Mouse (Mus musculus): Measurements from ENCODE around the gene Fbxl12. TPM values are rescaled to one million over a fixed set of nuclear protein-coding genes. Genes with fewer than 3 reads are reported as not detected.
A peak's percentile ranks its signal among the peaks of the same experiment; 100 is the strongest.

Fbxl12 gene
- polyA plus RNA-seq, 1 experiment = 82.2 TPM

DNA sequence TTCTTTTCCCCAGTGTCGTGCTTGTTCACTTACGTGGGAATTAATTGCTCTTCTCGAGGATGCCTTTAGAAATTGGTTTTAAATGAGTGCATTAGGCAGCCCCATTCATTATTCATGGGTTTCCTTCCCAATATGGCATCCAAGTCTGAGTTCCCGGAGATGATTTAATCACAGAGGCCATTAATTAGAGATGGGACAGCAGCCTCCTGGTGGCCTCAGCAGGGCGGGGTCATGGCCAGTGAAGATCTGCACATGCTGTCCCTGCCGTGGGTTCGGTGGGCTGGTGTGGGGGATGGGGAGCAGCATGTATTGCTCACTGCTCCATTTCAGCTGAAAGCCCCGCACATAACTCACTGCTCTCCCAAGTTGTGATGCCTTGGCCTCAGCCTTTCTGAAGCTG, 21.4 kb upstream of the Fbxl12 start:
- TF ChIP-seq POLR2A (IDR thresholded peaks at IDR 0.05; ENCODE audit: low read depth, low read length) (no peak), CTCF (IDR thresholded peaks at IDR 0.05; ENCODE audit: extremely low read depth, insufficient read depth, insufficient read length, insufficient replicate concordance) (no peak)
- WGBS = 68% methylated on average over 8 of the region's 8 CpGs
- no peaks in the 10 kb centered on the region for H3K4me1 ChIP-seq (ENCODE audit: control insufficient read depth, insufficient read depth, insufficient read length)
- no peak overlapping the region for H3K4me3 ChIP-seq (ENCODE audit: extremely low read depth, insufficient read depth, insufficient read length)
- H3K27me3 ChIP-seq (ENCODE audit: control insufficient read depth, insufficient read depth, low read length) = no peaks in the 10 kb centered on the region
- no peak for DNase-seq (ENCODE audit: low read depth in 1 of 2, low spot score in 2 of 2)
- no peak overlapping the region for H3K27ac ChIP-seq (ENCODE audit: insufficient read depth, low read length)
- H3K36me3 ChIP-seq (ENCODE audit: control insufficient read depth, insufficient read depth, low read length) = peaks cover 21% of the 10 kb centered on the region

DNA sequence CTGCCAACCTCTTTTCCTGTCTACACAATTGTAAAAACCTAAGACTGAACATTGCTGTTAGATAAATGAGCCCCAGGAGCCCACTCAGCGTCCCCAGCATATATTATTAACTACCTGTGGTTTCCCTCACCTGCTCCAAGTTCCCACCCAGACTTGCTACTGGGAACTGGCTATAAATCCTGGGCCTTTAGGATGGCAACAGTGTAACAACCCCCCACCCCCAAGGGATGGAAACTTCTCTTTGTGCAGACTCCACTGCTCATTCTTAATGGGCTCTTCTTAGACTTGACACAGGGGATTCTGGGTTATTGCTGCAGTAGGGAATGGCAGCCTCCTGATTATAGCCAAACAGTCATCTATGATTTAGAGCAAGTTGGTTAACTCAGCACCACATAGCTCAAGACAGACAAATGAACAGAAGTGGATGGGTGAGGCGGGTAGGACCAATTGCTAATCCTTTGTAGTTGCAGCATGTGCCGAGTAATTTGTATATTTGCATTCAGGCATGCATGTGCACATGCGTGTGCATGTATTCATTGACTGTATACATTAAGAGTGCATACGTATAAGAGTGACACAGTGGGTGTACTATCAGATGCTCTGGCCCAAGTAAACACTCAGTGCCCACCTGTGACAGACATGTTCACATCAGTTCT, 20.5 kb upstream of the Fbxl12 start:
- 91% methylated on average over 5 of the region's 5 CpGs for WGBS
- H3K36me3 ChIP-seq (ENCODE audit: control insufficient read depth, insufficient read depth, low read length) = peaks cover 21% of the 10 kb centered on the region
- no peaks in the 10 kb centered on the region for H3K27me3 ChIP-seq (ENCODE audit: control insufficient read depth, insufficient read depth, low read length)
- H3K27ac ChIP-seq (ENCODE audit: insufficient read depth, low read length) = no peak overlapping the region
- TF ChIP-seq CTCF (IDR thresholded peaks at IDR 0.05; ENCODE audit: extremely low read depth, insufficient read depth, insufficient read length, insufficient replicate concordance) (no peak), POLR2A (IDR thresholded peaks at IDR 0.05; ENCODE audit: low read depth, low read length) (no peak)
- DNase-seq (ENCODE audit: low read depth in 1 of 2, low spot score in 2 of 2) = no peak
- H3K4me1 ChIP-seq (ENCODE audit: control insufficient read depth, insufficient read depth, insufficient read length) = no peaks in the 10 kb centered on the region
- H3K4me3 ChIP-seq (ENCODE audit: extremely low read depth, insufficient read depth, insufficient read length) = no peak overlapping the region

DNA sequence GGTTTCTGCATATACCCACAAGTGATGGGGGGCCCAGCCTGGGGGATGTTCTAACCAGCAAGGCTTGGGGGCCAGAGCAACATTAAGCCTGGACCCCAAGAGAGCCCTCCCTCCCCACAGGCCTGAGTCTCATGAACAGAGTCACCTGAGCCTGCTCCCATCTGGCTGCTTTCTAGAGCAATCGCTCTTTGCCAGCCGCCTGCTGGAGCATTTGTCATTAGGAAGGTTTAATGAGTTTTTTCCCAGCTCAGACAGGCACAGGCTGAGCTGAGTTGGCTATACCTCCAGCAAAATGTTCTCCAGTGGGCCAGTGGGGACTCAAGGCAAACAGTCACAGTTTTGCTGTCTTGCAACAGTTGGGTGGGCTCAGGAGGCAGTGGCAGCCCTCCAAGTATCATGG, 19.8 kb upstream of the Fbxl12 start:
- Histone ChIP-seq H3K27ac (ENCODE audit: insufficient read depth, low read length) (no peak overlapping the region), H3K4me3 (ENCODE audit: extremely low read depth, insufficient read depth, insufficient read length) (no peak overlapping the region), H3K36me3 (ENCODE audit: control insufficient read depth, insufficient read depth, low read length) (peaks cover 22% of the 10 kb centered on the region), H3K4me1 (ENCODE audit: control insufficient read depth, insufficient read depth, insufficient read length) (no peaks in the 10 kb centered on the region), H3K27me3 (ENCODE audit: control insufficient read depth, insufficient read depth, low read length) (no peaks in the 10 kb centered on the region)
- 92% methylated on average over 2 of the region's 2 CpGs for WGBS
- DNase-seq (ENCODE audit: low read depth in 1 of 2, low spot score in 2 of 2) = no peak
- TF ChIP-seq POLR2A (IDR thresholded peaks at IDR 0.05; ENCODE audit: low read depth, low read length) (no peak), CTCF (IDR thresholded peaks at IDR 0.05; ENCODE audit: extremely low read depth, insufficient read depth, insufficient read length, insufficient replicate concordance) (no peak)

DNA sequence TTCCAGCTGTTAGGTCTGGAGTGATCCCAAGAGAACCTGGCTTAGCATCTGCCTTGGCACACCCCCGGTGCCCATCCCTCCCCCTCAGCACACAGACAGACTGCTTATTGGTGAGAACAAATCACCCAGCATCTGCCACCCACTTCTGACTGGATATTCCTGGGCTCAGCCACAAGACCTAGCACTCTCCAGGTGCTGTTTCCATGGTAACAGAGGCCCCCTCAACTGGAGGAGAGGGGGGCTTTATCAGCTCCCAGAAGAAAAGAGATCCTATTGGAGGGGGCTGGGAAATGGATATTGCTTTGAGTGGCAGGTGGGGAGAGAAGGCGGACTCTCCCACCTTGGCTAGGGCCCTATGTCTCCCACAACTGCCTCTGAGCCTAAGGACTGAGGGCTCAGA, 19.4 kb upstream of the Fbxl12 start:
- no peak overlapping the region for H3K4me3 ChIP-seq (ENCODE audit: extremely low read depth, insufficient read depth, insufficient read length)
- H3K4me1 ChIP-seq (ENCODE audit: control insufficient read depth, insufficient read depth, insufficient read length) = no peaks in the 10 kb centered on the region
- DNase-seq (ENCODE audit: low read depth in 1 of 2, low spot score in 2 of 2) = no peak
- TF ChIP-seq CTCF (IDR thresholded peaks at IDR 0.05; ENCODE audit: extremely low read depth, insufficient read depth, insufficient read length, insufficient replicate concordance) (no peak), POLR2A (IDR thresholded peaks at IDR 0.05; ENCODE audit: low read depth, low read length) (no peak)
- peaks cover 25% of the 10 kb centered on the region for H3K36me3 ChIP-seq (ENCODE audit: control insufficient read depth, insufficient read depth, low read length)
- no peaks in the 10 kb centered on the region for H3K27me3 ChIP-seq (ENCODE audit: control insufficient read depth, insufficient read depth, low read length)
- WGBS = 97% methylated on average over 2 of the region's 2 CpGs
- no peak overlapping the region for H3K27ac ChIP-seq (ENCODE audit: insufficient read depth, low read length)

DNA sequence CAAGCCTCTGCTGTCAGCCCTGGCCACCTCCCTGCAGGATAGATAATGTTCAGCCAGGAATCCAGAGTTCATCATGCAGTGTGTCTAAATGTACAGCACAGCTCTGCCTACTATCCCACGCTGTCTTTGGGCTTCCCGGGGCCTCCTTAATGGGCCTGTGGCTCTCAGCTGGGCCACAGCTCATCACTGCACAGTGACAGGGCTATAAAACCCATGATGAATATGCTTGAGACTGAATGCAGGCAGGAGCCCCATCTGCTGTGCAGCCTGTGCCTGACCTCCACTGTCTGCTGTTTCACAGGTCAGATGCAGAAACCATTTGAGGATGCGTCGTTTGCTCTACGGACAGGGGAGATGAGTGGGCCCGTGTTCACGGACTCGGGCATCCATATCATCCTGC, 18.3 kb upstream of the Fbxl12 start:
- Histone ChIP-seq H3K36me3 (ENCODE audit: control insufficient read depth, insufficient read depth, low read length) (peaks cover 25% of the 10 kb centered on the region), H3K4me3 (ENCODE audit: extremely low read depth, insufficient read depth, insufficient read length) (no peak overlapping the region), H3K4me1 (ENCODE audit: control insufficient read depth, insufficient read depth, insufficient read length) (no peaks in the 10 kb centered on the region), H3K27ac (ENCODE audit: insufficient read depth, low read length) (no peak overlapping the region), H3K27me3 (ENCODE audit: control insufficient read depth, insufficient read depth, low read length) (no peaks in the 10 kb centered on the region)
- DNase-seq (ENCODE audit: low read depth in 1 of 2, low spot score in 2 of 2) = no peak
- TF ChIP-seq CTCF (IDR thresholded peaks at IDR 0.05; ENCODE audit: extremely low read depth, insufficient read depth, insufficient read length, insufficient replicate concordance) (no peak), POLR2A (IDR thresholded peaks at IDR 0.05; ENCODE audit: low read depth, low read length) (no peak)
- 98% methylated on average over 8 of the region's 8 CpGs for WGBS

DNA sequence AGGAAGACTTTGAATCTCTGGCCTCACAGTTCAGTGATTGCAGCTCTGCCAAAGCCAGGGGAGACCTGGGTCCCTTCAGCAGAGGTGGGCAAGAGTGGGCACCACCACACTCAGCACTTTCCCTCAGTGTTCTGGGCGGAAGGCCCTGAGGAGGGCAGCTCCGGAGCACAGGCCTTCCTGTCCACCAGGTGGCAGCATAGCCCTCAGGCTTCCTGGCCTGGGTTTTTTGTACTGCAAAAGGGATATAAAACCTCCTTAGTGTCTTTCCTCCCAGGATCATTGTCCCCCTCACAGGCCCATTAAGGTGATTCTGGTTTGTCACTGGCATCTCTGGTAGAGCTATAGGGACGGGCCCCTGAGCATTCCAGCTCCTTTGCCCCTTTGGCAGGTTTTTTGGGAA, 17.8 kb upstream of the Fbxl12 start:
- WGBS = 67% methylated on average over 3 of the region's 3 CpGs
- peak; percentile 91 for TF ChIP-seq CTCF (IDR thresholded peaks at IDR 0.05; ENCODE audit: extremely low read depth, insufficient read depth, insufficient read length, insufficient replicate concordance)
- no peak for TF ChIP-seq POLR2A (IDR thresholded peaks at IDR 0.05; ENCODE audit: low read depth, low read length)
- Histone ChIP-seq H3K36me3 (ENCODE audit: control insufficient read depth, insufficient read depth, low read length) (peaks cover 27% of the 10 kb centered on the region), H3K4me3 (ENCODE audit: extremely low read depth, insufficient read depth, insufficient read length) (no peak overlapping the region), H3K4me1 (ENCODE audit: control insufficient read depth, insufficient read depth, insufficient read length) (no peaks in the 10 kb centered on the region), H3K27ac (ENCODE audit: insufficient read depth, low read length) (no peak overlapping the region), H3K27me3 (ENCODE audit: control insufficient read depth, insufficient read depth, low read length) (no peaks in the 10 kb centered on the region)
- peak in 1 of 2 experiments; percentile 51 for DNase-seq (ENCODE audit: low read depth in 1 of 2, low spot score in 2 of 2)

DNA sequence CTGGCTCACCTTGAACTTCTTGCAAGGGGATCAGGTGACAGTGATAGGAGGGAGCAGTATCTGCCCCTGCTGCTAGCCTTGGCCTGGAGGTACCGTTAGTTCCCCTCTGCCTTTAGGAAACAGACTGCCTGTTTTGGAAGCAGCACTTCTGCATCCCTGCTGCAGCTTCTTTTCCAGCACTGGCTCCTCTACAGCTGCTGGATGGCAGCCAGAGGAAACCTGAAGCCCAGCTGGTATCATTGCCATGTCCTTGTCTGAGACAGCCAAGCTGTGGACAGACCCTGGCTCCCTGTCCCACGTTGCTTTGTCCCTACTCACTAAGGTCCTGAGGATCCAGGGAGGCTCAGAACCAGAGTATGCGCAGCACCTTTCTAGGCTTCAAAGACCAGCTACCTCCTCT, 13.0 kb upstream of the Fbxl12 start:
- TF ChIP-seq CTCF (IDR thresholded peaks at IDR 0.05; ENCODE audit: extremely low read depth, insufficient read depth, insufficient read length, insufficient replicate concordance) = no peak
- TF ChIP-seq POLR2A (IDR thresholded peaks at IDR 0.05; ENCODE audit: low read depth, low read length) = no peak
- H3K27me3 ChIP-seq (ENCODE audit: control insufficient read depth, insufficient read depth, low read length) = no peaks in the 10 kb centered on the region
- no peak overlapping the region for H3K4me3 ChIP-seq (ENCODE audit: extremely low read depth, insufficient read depth, insufficient read length)
- peaks cover 2% of the 10 kb centered on the region; the same call in 1 of the 2 replicates for H3K4me1 ChIP-seq (ENCODE audit: control insufficient read depth, insufficient read depth, insufficient read length)
- no peak overlapping the region for H3K27ac ChIP-seq (ENCODE audit: insufficient read depth, low read length)
- DNase-seq (ENCODE audit: low read depth in 1 of 2, low spot score in 2 of 2) = no peak
- WGBS = 86% methylated on average over 3 of the region's 3 CpGs
- peaks cover 26% of the 10 kb centered on the region for H3K36me3 ChIP-seq (ENCODE audit: control insufficient read depth, insufficient read depth, low read length)

Data from spleen, adult 2 months (tissue).